Mouse (Mus musculus): ENCODE data around the gene Rnf38. TPM values are rescaled to one million over a fixed set of nuclear protein-coding genes. Genes with fewer than 3 reads are reported as not detected.
A peak's percentile ranks its signal among the peaks of the same experiment; 100 is the strongest.

Rnf38 gene
- 95.1 and 103 TPM in 2 replicates for total RNA-seq (2014; fragmentation: Nextera tagmentation)
- total RNA-seq (2017), result 20.8 and 22.9 TPM in 2 replicates
- polyA plus RNA-seq (2012), result 20.0 and 20.6 TPM in 2 replicates

DNA sequence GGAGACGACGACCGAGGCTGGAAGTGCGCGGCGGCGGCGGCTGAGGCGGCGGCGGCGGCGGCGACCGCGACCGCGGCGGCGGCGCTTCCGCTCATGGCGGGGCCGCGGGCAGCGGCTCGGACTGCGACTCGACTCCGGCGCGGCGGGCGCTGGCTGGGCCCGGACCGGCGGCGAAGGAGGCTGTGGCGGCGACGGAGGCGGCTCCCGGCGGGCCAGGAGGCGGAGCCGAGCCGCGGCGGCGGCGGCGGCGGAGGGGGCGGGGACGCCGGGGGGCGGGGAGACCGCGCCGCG lies at the start of gene Rnf38:
Gene Rnf38, minus strand, starts transcription at position 77 of the 291 bp plus-strand sequence.
- peaks cover 16% of the 10 kb centered on the region for H3K27me3 ChIP-seq (ENCODE audit: insufficient read depth, low read length)
- H3K4me3 ChIP-seq (ENCODE audit: low read depth, low read length), result peak within 1 kb of the TSS; percentile 77
- DNase-seq (ENCODE audit: low spot score) (no peak), ATAC-seq (ENCODE audit: extremely low read depth, insufficient number of reproducible peaks, low FRiP score, poor library complexity, severe bottlenecking) (no peak)
- TF ChIP-seq POLR2AphosphoS5 (IDR thresholded peaks at IDR 0.05; ENCODE audit: insufficient replicate concordance, low read depth, low read length), result no peak
- TF ChIP-seq GATA1 (IDR thresholded peaks at IDR 0.05; ENCODE audit: borderline replicate concordance, low read length), result no peak
- TF ChIP-seq GATA2 (IDR thresholded peaks at IDR 0.05; ENCODE audit: borderline replicate concordance, low read depth, low read length), result no peak
- no peak for TF ChIP-seq TAL1 (conservative IDR thresholded peaks at IDR 0.05; ENCODE audit: low read depth, low read length)
- no peak for TF ChIP-seq CTCF (IDR thresholded peaks at IDR 0.05; ENCODE audit: low read depth, low read length)
- peaks cover 30% of the 10 kb centered on the region for H3K4me1 ChIP-seq (ENCODE audit: insufficient read depth, low read depth, low read length)
- H3K9me3 ChIP-seq (replicated peaks), result no peaks in the 10 kb centered on the region
- H3K36me3 ChIP-seq (replicated peaks), result no peaks in the 10 kb centered on the region

DNA sequence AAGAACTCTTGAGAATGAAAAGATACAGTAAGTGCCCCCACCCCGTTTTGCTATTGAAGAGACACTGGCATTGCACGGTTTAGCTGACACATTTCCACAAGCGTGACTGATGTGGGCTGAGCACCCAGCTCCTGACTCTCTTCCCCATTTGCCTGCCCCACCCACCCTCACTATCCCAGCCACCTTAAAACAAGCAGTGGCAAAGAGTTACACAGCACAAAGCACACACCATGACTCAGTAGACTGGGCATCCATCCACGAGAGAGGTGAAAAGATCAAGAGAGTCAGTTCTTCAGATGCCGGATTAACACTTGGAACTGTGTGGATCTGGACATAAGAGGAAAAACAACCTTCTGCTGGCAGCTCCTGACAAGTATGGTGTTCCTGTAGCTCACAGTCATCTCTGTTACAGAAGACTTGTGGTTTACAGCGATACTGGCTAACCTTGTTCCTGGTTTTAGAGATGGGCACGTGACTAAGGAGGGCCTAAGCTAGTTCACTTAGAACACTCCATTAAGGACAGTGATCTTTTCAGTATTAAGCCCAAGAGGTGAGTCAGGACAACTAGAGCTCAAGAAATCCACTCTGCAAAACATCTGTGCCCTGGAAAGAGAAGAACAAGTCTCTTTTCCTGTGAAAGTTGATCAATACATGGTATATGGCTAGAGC lies 48.1 kb upstream of the Rnf38 start:
- TF ChIP-seq CTCF (IDR thresholded peaks at IDR 0.05; ENCODE audit: low read depth, low read length), result no peak
- TF ChIP-seq GATA1 (IDR thresholded peaks at IDR 0.05; ENCODE audit: borderline replicate concordance, low read length), result no peak
- no peak for TF ChIP-seq TAL1 (conservative IDR thresholded peaks at IDR 0.05; ENCODE audit: low read depth, low read length)
- TF ChIP-seq POLR2AphosphoS5 (IDR thresholded peaks at IDR 0.05; ENCODE audit: insufficient replicate concordance, low read depth, low read length), result no peak
- no peak for TF ChIP-seq GATA2 (IDR thresholded peaks at IDR 0.05; ENCODE audit: borderline replicate concordance, low read depth, low read length)
- no peaks in the 10 kb centered on the region for H3K9me3 ChIP-seq (replicated peaks)
- ATAC-seq (ENCODE audit: extremely low read depth, insufficient number of reproducible peaks, low FRiP score, poor library complexity, severe bottlenecking) (no peak), DNase-seq (ENCODE audit: low spot score) (no peak)
- H3K4me1 ChIP-seq (ENCODE audit: insufficient read depth, low read depth, low read length), result 0 out of 2 replicates have a peak, but pooled peaks cover 2% of the 10 kb centered on the region
- no peaks in the 10 kb centered on the region for H3K36me3 ChIP-seq (replicated peaks)
- H3K27me3 ChIP-seq (ENCODE audit: insufficient read depth, low read length), result no peaks in the 10 kb centered on the region
- no peak overlapping the region for H3K4me3 ChIP-seq (ENCODE audit: low read depth, low read length)

DNA sequence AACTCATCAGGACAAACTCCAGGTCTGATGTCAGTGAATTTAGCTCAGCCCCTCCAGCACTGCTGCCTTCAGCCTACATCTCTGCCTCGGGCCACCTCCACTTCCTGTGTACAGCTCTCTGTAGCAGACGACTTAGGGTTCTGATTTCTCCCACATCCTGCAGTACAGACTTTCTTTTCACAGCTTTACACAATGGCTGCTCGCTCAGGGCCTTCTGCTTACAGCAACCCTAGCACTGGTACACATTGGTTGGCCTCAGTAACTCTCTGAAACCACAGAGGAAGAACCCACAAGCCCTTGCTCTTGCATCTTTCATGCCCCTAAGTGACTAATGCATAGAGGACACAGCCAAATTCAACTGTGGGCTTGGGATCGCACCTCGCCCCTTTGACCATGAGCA lies 37.5 kb upstream of the Rnf38 start:
- TF ChIP-seq TAL1 (conservative IDR thresholded peaks at IDR 0.05; ENCODE audit: low read depth, low read length), result no peak
- no peak for TF ChIP-seq GATA1 (IDR thresholded peaks at IDR 0.05; ENCODE audit: borderline replicate concordance, low read length)
- no peak for TF ChIP-seq GATA2 (IDR thresholded peaks at IDR 0.05; ENCODE audit: borderline replicate concordance, low read depth, low read length)
- TF ChIP-seq POLR2AphosphoS5 (IDR thresholded peaks at IDR 0.05; ENCODE audit: insufficient replicate concordance, low read depth, low read length), result no peak
- no peak for TF ChIP-seq CTCF (IDR thresholded peaks at IDR 0.05; ENCODE audit: low read depth, low read length)
- no peaks in the 10 kb centered on the region for H3K36me3 ChIP-seq (replicated peaks)
- no peaks in the 10 kb centered on the region for H3K4me1 ChIP-seq (ENCODE audit: insufficient read depth, low read depth, low read length)
- H3K4me3 ChIP-seq (ENCODE audit: low read depth, low read length), result no peak overlapping the region
- DNase-seq (ENCODE audit: low spot score) (no peak), ATAC-seq (ENCODE audit: extremely low read depth, insufficient number of reproducible peaks, low FRiP score, poor library complexity, severe bottlenecking) (no peak)
- no peaks in the 10 kb centered on the region for H3K9me3 ChIP-seq (replicated peaks)
- no peaks in the 10 kb centered on the region for H3K27me3 ChIP-seq (ENCODE audit: insufficient read depth, low read length)

DNA sequence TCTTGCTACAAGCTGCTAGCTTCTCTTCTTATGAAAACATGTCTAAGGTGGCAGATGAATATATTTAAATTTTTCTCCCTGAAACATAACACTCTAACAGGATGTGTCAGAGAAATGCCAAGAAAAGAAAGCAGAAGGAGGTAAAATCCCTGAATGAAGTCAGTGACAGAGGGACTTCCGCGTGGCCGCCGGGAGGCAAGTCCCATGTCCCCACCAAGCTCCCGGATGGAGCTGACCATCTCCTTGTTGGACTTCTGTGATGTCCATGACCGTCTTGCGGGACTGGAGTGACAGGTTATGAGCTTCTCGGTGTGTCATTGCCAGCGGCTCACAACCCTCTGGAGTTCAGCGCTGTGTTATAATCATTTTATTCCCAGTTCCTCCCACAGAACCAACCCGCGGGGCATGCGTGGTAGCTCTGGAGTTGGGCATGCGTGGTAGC lies 35.8 kb upstream of the Rnf38 start:
- TF ChIP-seq TAL1 (conservative IDR thresholded peaks at IDR 0.05; ENCODE audit: low read depth, low read length) (no peak), POLR2AphosphoS5 (IDR thresholded peaks at IDR 0.05; ENCODE audit: insufficient replicate concordance, low read depth, low read length) (no peak), GATA1 (IDR thresholded peaks at IDR 0.05; ENCODE audit: borderline replicate concordance, low read length) (no peak), CTCF (IDR thresholded peaks at IDR 0.05; ENCODE audit: low read depth, low read length) (no peak), GATA2 (IDR thresholded peaks at IDR 0.05; ENCODE audit: borderline replicate concordance, low read depth, low read length) (no peak)
- Histone ChIP-seq H3K27me3 (ENCODE audit: insufficient read depth, low read length) (peaks cover 3% of the 10 kb centered on the region; the same call in 1 of the 2 replicates), H3K9me3 (replicated peaks) (no peaks in the 10 kb centered on the region), H3K4me3 (ENCODE audit: low read depth, low read length) (no peak overlapping the region), H3K36me3 (replicated peaks) (no peaks in the 10 kb centered on the region), H3K4me1 (ENCODE audit: insufficient read depth, low read depth, low read length) (no peaks in the 10 kb centered on the region)
- ATAC-seq (ENCODE audit: extremely low read depth, insufficient number of reproducible peaks, low FRiP score, poor library complexity, severe bottlenecking), result no peak
- no peak for DNase-seq (ENCODE audit: low spot score)

DNA sequence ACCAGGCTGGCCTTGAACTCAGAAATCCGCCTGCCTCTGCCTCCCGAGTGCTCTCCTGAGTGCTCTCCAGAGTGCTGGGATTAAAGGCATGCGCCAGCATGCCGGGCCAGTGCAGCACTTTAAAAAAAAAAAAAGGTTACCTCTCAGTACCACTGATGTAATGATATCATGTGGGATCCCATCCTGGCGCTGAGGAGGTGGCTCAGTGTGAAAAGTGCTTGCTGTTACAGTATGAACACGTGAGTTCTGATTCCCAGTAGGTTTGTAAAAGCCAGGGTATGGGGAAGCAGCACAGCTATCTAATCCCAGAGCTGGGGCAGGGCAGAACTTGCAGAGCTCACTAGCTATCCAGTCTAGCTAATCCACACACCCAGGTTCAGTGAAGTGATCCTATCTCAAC lies 33.8 kb upstream of the Rnf38 start:
- TF ChIP-seq GATA2 (IDR thresholded peaks at IDR 0.05; ENCODE audit: borderline replicate concordance, low read depth, low read length), result no peak
- no peak overlapping the region for H3K4me3 ChIP-seq (ENCODE audit: low read depth, low read length)
- H3K4me1 ChIP-seq (ENCODE audit: insufficient read depth, low read depth, low read length), result no peaks in the 10 kb centered on the region
- H3K27me3 ChIP-seq (ENCODE audit: insufficient read depth, low read length), result peaks cover 3% of the 10 kb centered on the region; the same call in 1 of the 2 replicates
- DNase-seq (ENCODE audit: low spot score), result no peak
- ATAC-seq (ENCODE audit: extremely low read depth, insufficient number of reproducible peaks, low FRiP score, poor library complexity, severe bottlenecking), result no peak
- no peaks in the 10 kb centered on the region for H3K9me3 ChIP-seq (replicated peaks)
- H3K36me3 ChIP-seq (replicated peaks), result no peaks in the 10 kb centered on the region

DNA sequence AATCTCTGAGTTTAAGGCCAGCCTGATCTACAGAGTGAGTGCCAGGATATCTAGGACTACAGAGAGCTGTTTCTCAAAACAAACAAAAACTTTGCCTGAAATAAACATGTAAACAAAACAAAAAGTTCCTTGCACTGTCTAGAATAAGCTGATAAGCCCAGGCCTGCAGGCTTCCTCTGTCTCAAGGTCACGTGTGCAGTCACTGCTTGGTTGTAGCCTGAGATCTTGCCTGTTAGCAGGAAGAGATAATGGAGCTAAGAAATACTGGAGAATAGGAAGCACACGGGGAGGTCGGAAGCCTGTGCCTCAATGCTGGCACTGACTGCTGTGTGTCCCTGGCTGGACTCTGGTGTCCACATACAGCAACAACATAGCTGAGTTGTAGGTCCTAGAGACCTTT lies 31.9 kb upstream of the Rnf38 start:
- TF ChIP-seq GATA1 (IDR thresholded peaks at IDR 0.05; ENCODE audit: borderline replicate concordance, low read length), result no peak
- no peak for TF ChIP-seq POLR2AphosphoS5 (IDR thresholded peaks at IDR 0.05; ENCODE audit: insufficient replicate concordance, low read depth, low read length)
- no peak for TF ChIP-seq TAL1 (conservative IDR thresholded peaks at IDR 0.05; ENCODE audit: low read depth, low read length)
- TF ChIP-seq GATA2 (IDR thresholded peaks at IDR 0.05; ENCODE audit: borderline replicate concordance, low read depth, low read length), result no peak
- TF ChIP-seq CTCF (IDR thresholded peaks at IDR 0.05; ENCODE audit: low read depth, low read length), result no peak
- H3K4me3 ChIP-seq (ENCODE audit: low read depth, low read length), result no peak overlapping the region
- H3K9me3 ChIP-seq (replicated peaks), result no peaks in the 10 kb centered on the region
- H3K27me3 ChIP-seq (ENCODE audit: insufficient read depth, low read length), result peaks cover 3% of the 10 kb centered on the region; the same call in 1 of the 2 replicates
- no peak for DNase-seq (ENCODE audit: low spot score)
- no peak for ATAC-seq (ENCODE audit: extremely low read depth, insufficient number of reproducible peaks, low FRiP score, poor library complexity, severe bottlenecking)
- H3K4me1 ChIP-seq (ENCODE audit: insufficient read depth, low read depth, low read length), result no peaks in the 10 kb centered on the region
- no peaks in the 10 kb centered on the region for H3K36me3 ChIP-seq (replicated peaks)
